Mouse (Mus musculus) kidney, adult 18-20 months (tissue): ENCODE data around the gene Fam92a.
"Not testable (repeated sequence)": the region's sequence is repeated elsewhere in the genome, so short reads cannot be mapped to it uniquely, and the experiment has no call there.

ENCODE experiments used
- DNase-seq: peaks from one replicate; pipeline ENCODE4 v3.0.0; 2021

Fam92a gene

DNA sequence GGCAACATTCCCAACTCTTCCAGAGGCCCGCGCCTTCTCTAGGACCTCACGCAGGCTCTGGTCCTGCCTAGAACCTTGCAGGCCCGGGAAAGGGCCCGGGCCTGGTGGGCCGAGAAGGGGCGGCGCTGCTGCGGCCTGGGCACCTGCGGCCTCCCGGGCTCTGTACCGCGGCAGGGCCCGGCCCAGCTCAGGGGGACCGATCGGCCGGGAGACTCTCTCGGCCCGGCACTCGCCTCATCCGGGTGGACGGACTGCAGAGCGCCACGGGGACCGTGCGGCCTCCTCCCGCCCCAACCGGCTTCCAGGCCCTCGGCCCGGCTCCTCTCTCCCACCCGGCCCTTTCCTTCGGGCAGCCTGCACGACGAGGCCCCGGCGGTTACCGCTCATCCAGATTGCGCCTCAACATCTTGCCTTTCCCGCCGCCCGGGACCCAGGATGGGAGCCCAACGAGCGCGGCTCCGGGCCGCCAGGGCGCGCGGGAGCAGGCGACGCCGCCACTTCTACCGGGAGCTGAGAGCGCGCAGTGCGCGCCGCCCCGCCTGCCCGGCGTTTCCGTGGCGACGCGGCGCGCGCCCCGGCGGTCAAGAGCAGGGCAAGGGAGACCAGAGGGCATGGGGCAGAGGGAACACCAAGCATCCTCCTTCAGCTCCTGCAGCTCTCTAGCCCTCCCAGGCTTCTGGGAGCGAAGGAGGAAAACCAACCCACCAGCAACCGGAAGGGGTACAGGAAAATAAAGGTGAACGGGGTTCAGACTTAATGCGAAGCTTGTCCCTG, at the start of gene Fam92a:
Gene Fam92a (minus strand): TSS at position 698 of the 774 bp plus-strand sequence.
- DNase-seq, result peak; percentile 80

DNA sequence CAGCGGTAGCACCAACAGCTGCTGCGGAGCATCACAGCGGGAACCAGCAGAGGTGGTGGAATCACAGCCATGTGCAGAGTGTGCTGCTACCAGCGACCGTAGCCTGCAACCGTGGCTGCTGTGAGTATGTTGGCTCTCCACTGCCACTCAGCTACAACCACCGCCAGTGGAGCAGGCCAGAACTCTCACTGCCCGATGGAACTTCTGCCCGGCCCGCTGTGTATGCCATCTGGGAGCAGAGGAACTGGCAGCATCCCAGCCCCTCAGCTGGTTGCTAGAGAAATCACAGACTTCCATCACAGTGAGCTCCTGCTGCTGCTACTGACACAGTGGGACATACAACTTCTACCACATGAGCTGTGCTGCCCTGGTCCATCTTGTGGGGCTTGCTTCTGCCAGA, 7.2 kb upstream of the Fam92a start:
- DNase-seq, result no peak

DNA sequence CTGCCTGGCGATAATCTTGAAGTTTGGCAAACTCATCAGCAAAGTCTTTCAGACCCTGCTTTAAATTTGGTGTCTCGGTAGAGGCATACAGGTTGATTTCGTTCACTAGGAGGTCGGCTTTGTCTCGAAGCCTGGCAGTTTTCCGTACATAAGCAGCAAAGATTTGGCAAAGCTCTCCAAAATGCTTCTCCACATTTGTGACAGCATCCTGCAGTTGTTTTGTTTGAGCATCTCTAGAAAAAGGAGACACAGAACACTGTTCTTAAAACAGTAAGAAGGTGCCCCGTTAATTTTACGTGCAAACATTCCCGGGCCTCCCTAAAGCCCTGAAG, 863 bp downstream of the Fam92a start:
- DNase-seq, result no peak

DNA sequence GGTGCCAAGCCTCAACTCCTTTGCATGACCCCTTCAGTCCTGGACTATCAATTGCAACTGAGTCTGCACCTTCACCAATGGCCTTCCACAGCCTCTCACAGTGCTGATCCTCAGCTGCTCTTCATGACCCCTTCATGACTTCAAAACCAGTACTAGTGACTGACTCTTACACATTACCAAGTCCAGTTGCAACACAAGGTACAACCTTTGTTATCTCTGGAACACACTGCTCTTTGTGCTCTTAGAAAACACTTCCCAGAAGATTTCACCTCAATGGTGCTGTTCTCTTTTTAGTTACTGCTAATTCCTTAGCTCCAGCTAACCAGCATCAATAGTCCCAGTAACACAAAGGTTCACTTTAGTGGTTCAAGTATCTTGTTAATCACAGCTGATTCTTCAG, 24.2 kb downstream of the Fam92a start:
- no peak for DNase-seq

DNA sequence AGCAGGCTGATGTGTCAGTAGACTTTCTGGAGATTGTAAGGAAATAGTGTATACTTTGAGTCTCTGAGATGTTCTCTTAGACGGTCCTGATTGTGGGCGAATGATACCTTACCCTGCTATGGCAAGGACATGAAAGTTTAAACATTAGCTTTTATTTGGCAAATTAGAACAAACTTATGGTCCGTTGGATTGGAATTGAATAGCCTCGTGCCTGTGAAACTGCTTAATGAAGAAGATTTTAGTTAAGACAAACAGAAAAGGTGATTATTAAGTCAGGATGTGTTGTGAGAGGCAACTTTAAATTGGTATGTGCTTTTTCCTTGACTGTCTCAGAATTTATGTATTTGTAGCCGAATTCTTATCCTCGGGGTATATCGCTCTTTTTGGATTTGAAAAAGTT, 30.3 kb downstream of the Fam92a start:
- DNase-seq, result not testable (repeated sequence)

DNA sequence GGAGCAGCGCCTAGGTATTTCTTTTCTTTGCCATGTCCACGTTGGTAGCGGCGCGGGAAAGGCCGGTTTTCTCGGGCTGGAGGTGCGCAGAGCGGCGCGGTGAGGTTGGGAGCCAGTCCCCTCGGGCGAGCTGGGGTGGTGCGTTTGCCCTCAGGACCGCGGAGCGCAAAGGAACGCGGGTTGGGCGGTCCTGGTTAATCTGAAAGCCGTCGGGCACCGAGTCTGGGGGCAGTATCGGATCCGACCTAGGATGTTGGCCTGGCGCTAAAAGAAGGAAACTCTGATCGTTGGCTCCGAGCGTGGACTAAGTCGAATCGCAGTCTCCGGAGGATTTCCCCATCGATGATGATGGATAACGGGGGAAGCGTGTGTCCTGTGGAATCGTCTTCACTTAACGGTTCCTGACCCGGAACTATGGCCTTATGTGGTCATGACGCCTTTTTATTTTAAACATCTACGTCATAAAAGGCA, 31.2 kb downstream of the Fam92a start:
- peak; percentile 22 for DNase-seq

DNA sequence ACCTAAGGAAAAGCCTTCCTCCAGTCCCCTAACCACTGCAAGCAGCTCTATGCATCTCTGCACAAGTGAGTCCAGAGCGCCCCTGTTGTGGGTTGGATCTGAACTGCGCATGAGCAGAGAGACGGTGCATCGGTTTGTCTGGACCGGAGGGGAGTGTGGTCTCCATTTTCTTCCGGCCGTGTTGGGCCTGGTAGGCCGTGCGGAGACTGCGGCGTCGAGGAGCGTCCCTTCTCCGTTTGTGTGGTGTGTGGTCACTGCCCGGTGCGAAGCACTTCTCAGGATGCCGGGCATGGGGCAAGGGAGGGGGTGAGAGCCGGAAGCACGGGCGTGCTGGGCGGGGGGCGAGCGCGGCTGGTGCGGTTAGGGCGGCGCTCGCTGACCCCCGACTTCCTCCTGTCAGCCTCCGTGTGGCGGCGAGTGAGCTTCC, 31.7 kb downstream of the Fam92a start, which contains the start of gene Rbm12b1:
Gene Rbm12b1 (plus strand): TSS at position 124 of the 427 bp plus-strand sequence.
- peak; percentile 81 for DNase-seq
